Mouse (Mus musculus) stomach, postnatal 0 days (tissue): Measurements from ENCODE around the gene Piga. TPM values are rescaled to one million over a fixed set of nuclear protein-coding genes. Genes with fewer than 3 reads are reported as not detected.
A peak's percentile ranks its signal among the peaks of the same experiment; 100 is the strongest.

Experiments
- ATAC-seq: fragments of 200-750 bp; cut with Nextera tagmentation; 2 replicates; pipeline ENCODE4 v1.8.0; 2017; ENCODE audit not compliant: low FRiP score, low TSS enrichment
- DNase-seq: peaks from one replicate; pipeline ENCODE4 v3.0.0-alpha.2; 2016; ENCODE audit warnings: low spot score
- H3K27ac ChIP-seq: fragments of 300-500 bp; sonication (generic); replicated peaks from 2 replicates; pipeline ENCODE4 v1.5.1; 2014; ENCODE audit warnings: mild to moderate bottlenecking, control low read depth
- H3K27me3 ChIP-seq: fragments of 300-500 bp; sonication (generic); 2 replicates; pipeline ENCODE4 v1.6.1; 2014; ENCODE audit warnings: low read length; ENCODE audit not compliant: control insufficient read depth, insufficient read depth
- H3K36me3 ChIP-seq: fragments of 300-500 bp; sonication (generic); 2 replicates; pipeline ENCODE4 v1.6.1; 2014; ENCODE audit warnings: low read length, mixed read lengths; ENCODE audit not compliant: control insufficient read depth, insufficient read depth
- H3K4me1 ChIP-seq: fragments of 300-500 bp; sonication (generic); replicated peaks from 2 replicates; pipeline ENCODE4 v1.6.1; 2014; ENCODE audit warnings: antibody characterized with exemption; ENCODE audit not compliant: control insufficient read depth, insufficient read depth
- H3K4me2 ChIP-seq: fragments of 300-500 bp; sonication (generic); replicated peaks from 2 replicates; pipeline ENCODE4 v1.6.1; 2014; ENCODE audit warnings: low read depth, mild to moderate bottlenecking, control low read depth, moderate library complexity
- H3K4me3 ChIP-seq: fragments of 300-500 bp; sonication (generic); 2 replicates; pipeline ENCODE4 v1.5.1; 2014; ENCODE audit warnings: low read depth, low read length, control low read depth
- H3K9ac ChIP-seq: fragments of 300-500 bp; sonication (generic); 2 replicates; pipeline ENCODE4 v1.6.1; 2014; ENCODE audit warnings: mild to moderate bottlenecking, low read length, control low read depth, mixed read lengths
- H3K9me3 ChIP-seq: fragments of 300-500 bp; sonication (generic); 2 replicates; pipeline ENCODE4 v1.6.1; 2016; ENCODE audit warnings: low read length; ENCODE audit not compliant: control insufficient read depth
- CTCF ChIP-seq: IDR thresholded peaks from 2 replicates; pipeline ENCODE4 v1.5.1; 2016; ENCODE audit warnings: antibody characterized with exemption, low read depth, mild to moderate bottlenecking, moderate library complexity
- EP300 ChIP-seq: optimal IDR thresholded peaks from 2 replicates; pipeline ENCODE3; 2016; ENCODE audit warnings: antibody characterized with exemption
- WGBS: fragments of 180-500 bp; shearing (Covaris S2); extraction: QIAGEN DNeasy Blood & Tissue Kit; methylation state at CpG from one replicate; pipeline ENCODE4 v1.1.7; 2014; 5-methylcytosine and 5-hydroxymethylcytosine counted together
- polyA plus RNA-seq: library from polyadenylated mRNA; unstranded; fragments of >200 nt; fragmentation: Nextera tagmentation; extraction: Ambion mirVana; gene quantifications from 2 replicates; pipeline ENCODE4 v1.2.1, GENCODE M21; 2015

Gene Piga
- polyA plus RNA-seq, 1 experiment from 2014 or later: 5.6 TPM

DNA sequence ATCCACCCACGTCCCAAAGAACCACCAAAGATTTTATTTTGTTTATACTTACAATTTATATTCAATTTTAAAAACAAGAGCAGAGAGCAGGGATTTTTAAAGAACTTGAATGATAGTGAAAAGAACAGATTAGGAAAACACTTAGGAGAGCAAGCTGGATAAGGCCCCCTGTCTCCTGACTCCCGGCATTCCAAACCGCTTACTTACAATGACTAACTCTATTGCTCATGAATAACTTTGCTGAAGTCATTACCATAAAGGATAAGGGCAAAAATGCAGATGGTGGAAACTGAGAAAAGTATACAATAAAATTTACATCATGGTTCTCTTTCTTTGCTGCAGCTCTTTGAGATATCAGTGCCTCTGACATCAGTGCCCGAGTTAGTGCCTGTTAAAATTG, 25.5 kb upstream of the Piga start:
- no peak overlapping the region for H3K9ac ChIP-seq
- ATAC-seq (no peak), DNase-seq (no peak)
- H3K9me3 ChIP-seq: no peaks in the 10 kb centered on the region
- no peaks in the 10 kb centered on the region for H3K36me3 ChIP-seq
- no peak overlapping the region for H3K4me2 ChIP-seq
- no peak overlapping the region for H3K27ac ChIP-seq
- 77% methylated on average over 4 of the region's 4 CpGs for WGBS
- TF ChIP-seq CTCF (no peak), EP300 (no peak)
- no peak overlapping the region for H3K4me3 ChIP-seq
- no peaks in the 10 kb centered on the region for H3K4me1 ChIP-seq
- no peaks in the 10 kb centered on the region for H3K27me3 ChIP-seq

- Histone ChIP-seq H3K4me1 (no peaks in the 10 kb centered on the region), H3K9me3 (no peaks in the 10 kb centered on the region), H3K9ac (no peak overlapping the region), H3K4me2 (no peak overlapping the region), H3K36me3 (no peaks in the 10 kb centered on the region), H3K27me3 (no peaks in the 10 kb centered on the region), H3K27ac (no peak overlapping the region), H3K4me3 (no peak overlapping the region)
- DNase-seq (no peak), ATAC-seq (no peak)
- TF ChIP-seq EP300: no peak
- TF ChIP-seq CTCF: peak; percentile 78
- WGBS: 57% methylated on average over 3 of the region's 3 CpGs
Observed at GRCm38 (mm10) chrX:164398456-164398855, 21.1 kb upstream of the Piga start.

- H3K9ac ChIP-seq: no peak overlapping the region
- H3K36me3 ChIP-seq: no peaks in the 10 kb centered on the region
- H3K4me3 ChIP-seq: no peak overlapping the region
- no peaks in the 10 kb centered on the region for H3K27me3 ChIP-seq
- ATAC-seq: no peak
- no peak for TF ChIP-seq EP300
- no peak for TF ChIP-seq CTCF
- H3K27ac ChIP-seq: no peak overlapping the region
- no peaks in the 10 kb centered on the region for H3K9me3 ChIP-seq
- H3K4me1 ChIP-seq: no peaks in the 10 kb centered on the region
- DNase-seq: no peak
- no peak overlapping the region for H3K4me2 ChIP-seq
Observed at GRCm38 (mm10) chrX:164405080-164405649, 14.4 kb upstream of the Piga start.

DNA sequence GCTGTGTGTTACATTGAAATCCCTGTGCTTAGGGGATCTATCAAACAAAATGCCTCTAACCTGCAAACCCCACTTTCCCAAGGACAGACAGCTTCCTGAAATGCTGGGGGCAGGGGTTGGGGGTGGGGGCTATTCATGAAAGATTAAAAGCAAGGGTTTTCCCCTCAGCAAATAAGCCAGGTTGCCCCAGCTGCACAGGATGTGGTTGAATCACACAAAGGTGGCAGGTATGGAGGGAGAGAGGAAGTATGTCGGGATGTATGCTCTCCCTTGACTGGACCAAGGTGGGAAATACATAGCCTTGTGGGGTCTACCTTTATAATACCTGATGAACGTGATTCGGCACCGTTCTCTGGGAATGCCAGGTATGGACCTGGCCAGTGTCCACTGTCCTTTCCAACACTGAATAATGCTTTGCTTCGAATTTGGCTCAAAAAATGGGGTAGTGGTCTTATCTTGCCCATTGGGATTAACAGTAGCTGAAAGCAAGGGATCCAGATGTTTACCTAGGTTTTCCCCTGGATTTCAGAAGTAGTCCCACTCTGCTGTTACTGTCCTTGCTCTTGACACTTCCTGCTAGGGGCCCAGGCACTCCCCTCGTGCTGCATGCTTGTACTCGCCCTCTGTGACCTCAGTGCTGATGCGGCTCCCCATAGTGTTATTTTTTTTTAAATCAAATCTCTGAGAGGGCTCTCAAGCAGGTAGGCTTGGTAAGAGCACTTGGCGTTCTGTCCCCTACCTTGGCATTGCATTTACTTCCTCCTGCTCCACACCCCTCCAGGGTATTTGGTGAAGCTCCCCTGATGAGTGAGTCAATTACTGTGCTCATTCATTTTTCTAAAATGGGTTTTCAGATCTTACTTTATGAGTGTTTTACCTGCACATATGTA, 13.2 kb upstream of the Piga start:
- TF ChIP-seq EP300 (no peak), CTCF (no peak)
- Histone ChIP-seq H3K27ac (no peak overlapping the region), H3K4me2 (no peak overlapping the region), H3K27me3 (no peaks in the 10 kb centered on the region), H3K9ac (no peak overlapping the region), H3K4me3 (no peak overlapping the region), H3K36me3 (no peaks in the 10 kb centered on the region), H3K9me3 (no peaks in the 10 kb centered on the region), H3K4me1 (no peaks in the 10 kb centered on the region)
- no peak for ATAC-seq
- 68% methylated on average over 9 of the region's 9 CpGs for WGBS
- DNase-seq: no peak

DNA sequence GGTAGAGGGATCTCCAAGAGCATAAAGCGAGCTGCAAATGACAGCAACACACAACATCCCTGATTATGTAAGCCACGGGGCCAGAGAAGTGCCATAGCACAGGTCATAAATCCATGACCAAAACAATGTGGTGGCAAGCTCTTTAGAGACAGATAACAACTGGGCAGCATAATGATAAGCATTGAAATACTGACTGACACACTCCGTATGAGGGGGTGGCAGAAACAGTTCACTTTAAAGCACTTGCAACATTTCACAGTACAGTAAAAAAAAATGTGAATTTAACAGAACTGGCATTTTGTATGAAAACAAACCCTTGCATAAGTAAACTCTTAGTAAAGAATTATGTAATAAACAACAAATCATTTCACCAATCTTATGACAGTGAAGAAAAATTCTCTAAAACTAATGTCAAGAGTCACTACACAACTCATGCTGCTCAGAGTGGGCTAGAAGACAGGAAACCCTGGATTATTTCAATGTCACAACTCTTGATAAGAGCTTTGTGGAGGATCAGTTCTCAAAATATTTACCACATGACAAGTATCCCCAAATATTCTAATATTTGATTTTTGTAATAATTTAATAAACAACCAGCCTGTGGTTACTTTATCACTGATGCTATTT, 11.2 kb upstream of the Piga start:
- no peak for ATAC-seq
- Histone ChIP-seq H3K4me1 (no peaks in the 10 kb centered on the region), H3K27me3 (no peaks in the 10 kb centered on the region), H3K27ac (no peak overlapping the region), H3K4me2 (no peak overlapping the region), H3K9me3 (no peaks in the 10 kb centered on the region), H3K36me3 (no peaks in the 10 kb centered on the region), H3K9ac (no peak overlapping the region), H3K4me3 (no peak overlapping the region)
- WGBS: 70% methylated on average over 3 of the region's 3 CpGs
- no peak for TF ChIP-seq EP300
- TF ChIP-seq CTCF: no peak
- no peak for DNase-seq

GRCm38 (mm10) chrX:164410562-164410961, 9.0 kb upstream of the Piga start:
- WGBS: 58% methylated on average over 1 of the region's 1 CpGs
- Histone ChIP-seq H3K4me3 (no peak overlapping the region), H3K27ac (no peak overlapping the region), H3K27me3 (no peaks in the 10 kb centered on the region), H3K4me1 (no peaks in the 10 kb centered on the region), H3K9ac (no peak overlapping the region), H3K36me3 (no peaks in the 10 kb centered on the region), H3K9me3 (no peaks in the 10 kb centered on the region), H3K4me2 (no peak overlapping the region)
- ATAC-seq (no peak), DNase-seq (no peak)
- TF ChIP-seq CTCF (no peak), EP300 (no peak)
